Mouse (Mus musculus) hindbrain, embryonic 13.5 days (tissue): ENCODE results near the gene Myh3. TPM values are rescaled to one million over a fixed set of nuclear protein-coding genes. Genes with fewer than 3 reads are reported as not detected.

Experiments
- ATAC-seq: fragments of 200-750 bp; cut with Nextera tagmentation; 2 replicates; pipeline ENCODE4 v1.8.0; 2017; ENCODE audit warnings: moderate TSS enrichment; ENCODE audit not compliant: low FRiP score
- H3K27ac ChIP-seq: fragments of 300-500 bp; sonication (generic); 2 replicates; pipeline ENCODE4 v1.5.1; 2015; ENCODE audit warnings: inconsistent platforms, mild to moderate bottlenecking, moderate library complexity
- H3K27me3 ChIP-seq: fragments of 300-500 bp; sonication (generic); 2 replicates; pipeline ENCODE4 v1.6.1; 2015; ENCODE audit warnings: mild to moderate bottlenecking, inconsistent platforms
- H3K36me3 ChIP-seq: fragments of 300-500 bp; sonication (generic); 2 replicates; pipeline ENCODE4 v1.6.1; 2015; ENCODE audit warnings: mild to moderate bottlenecking, inconsistent platforms
- H3K4me1 ChIP-seq: fragments of 300-500 bp; sonication (generic); replicated peaks from 2 replicates; pipeline ENCODE4 v1.6.1; 2015; ENCODE audit warnings: inconsistent platforms
- H3K4me2 ChIP-seq: fragments of 300-500 bp; sonication (generic); 2 replicates; pipeline ENCODE4 v1.6.1; 2015; ENCODE audit warnings: inconsistent platforms, mild to moderate bottlenecking, moderate library complexity
- H3K4me3 ChIP-seq: fragments of 300-500 bp; sonication (generic); 2 replicates; pipeline ENCODE4 v1.5.1; 2015; ENCODE audit warnings: mild to moderate bottlenecking, inconsistent platforms
- H3K9ac ChIP-seq: fragments of 300-500 bp; sonication (generic); 2 replicates; pipeline ENCODE4 v1.6.1; 2015; ENCODE audit warnings: mild to moderate bottlenecking, inconsistent platforms
- H3K9me3 ChIP-seq: fragments of 300-500 bp; sonication (generic); 2 replicates; pipeline ENCODE4 v1.6.1; 2016; ENCODE audit warnings: inconsistent platforms
- WGBS: fragments of 180-500 bp; shearing (Covaris S2); methylation state at CpG from one replicate; pipeline ENCODE4 v1.1.7; 2015; 5-methylcytosine and 5-hydroxymethylcytosine counted together
- polyA plus RNA-seq: library from polyadenylated mRNA; unstranded; fragments of >200 nt; fragmentation: Nextera tagmentation; extraction: Ambion mirVana; gene quantifications from 2 replicates; pipeline ENCODE4 v1.2.1, GENCODE M21; 2015

Myh3 gene
- polyA plus RNA-seq, 1 experiment from 2014 or later = 1.8 TPM

- Histone ChIP-seq H3K4me1 (peaks cover 25% of the 10 kb centered on the region), H3K4me2 (peak overlapping the region; percentile 75), H3K4me3 (peak overlapping the region; percentile 100), H3K9me3 (no peaks in the 10 kb centered on the region), H3K36me3 (peaks cover 34% of the 10 kb centered on the region), H3K9ac (peak overlapping the region; percentile 89), H3K27ac (peak overlapping the region; percentile 88), H3K27me3 (no peaks in the 10 kb centered on the region)
- peak; percentile 69 for ATAC-seq
- WGBS = 11% methylated on average over 16 of the region's 16 CpGs
These were observed 26.3 kb upstream of the Myh3 start for GRCm38 (mm10) chr11:67051676-67052320.

DNA sequence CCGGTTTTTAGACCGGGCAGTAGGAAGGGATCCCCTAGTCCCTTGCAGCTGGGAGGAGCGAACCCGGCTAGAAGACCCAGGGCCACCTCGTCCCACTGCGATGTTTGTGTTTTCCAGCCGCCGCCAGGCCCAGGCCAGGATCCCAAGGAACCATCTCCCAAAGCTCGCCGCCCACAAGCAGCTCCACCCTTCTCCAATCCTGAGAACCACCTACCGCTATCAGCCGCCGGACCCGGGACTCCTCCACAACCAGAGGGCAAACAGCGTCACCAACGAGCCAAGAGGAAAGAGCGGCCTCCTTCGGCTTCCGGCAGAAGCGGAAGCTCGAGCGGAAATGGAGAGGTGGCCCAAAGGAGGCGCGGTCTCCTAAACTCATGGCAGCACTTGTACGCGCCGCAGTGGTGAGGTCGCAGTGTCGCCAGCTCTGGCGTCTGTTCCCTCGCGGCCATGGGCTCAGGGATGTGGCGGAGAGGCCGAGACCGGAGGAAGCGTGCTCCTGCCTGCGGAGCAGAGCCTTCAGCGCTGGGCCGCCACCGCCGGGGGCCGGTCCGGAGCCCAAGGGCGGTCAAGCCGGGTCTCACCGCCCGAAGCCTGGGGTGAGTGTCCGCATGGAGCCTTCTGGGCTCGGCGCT is 25.7 kb upstream of the Myh3 start, which contains the start of the genes Adprm and Sco1:
Adprm (minus strand) TSS at position 274 of the 632 bp plus-strand sequence.
Sco1 (plus strand) TSS at position 350 of the 632 bp plus-strand sequence.
- Histone ChIP-seq H3K9ac (peak within 1 kb of the TSS; percentile 89), H3K27ac (peak within 1 kb of the TSS; percentile 88), H3K36me3 (peaks cover 39% of the 10 kb centered on the region), H3K4me2 (peak within 1 kb of the TSS; percentile 75), H3K27me3 (no peaks in the 10 kb centered on the region), H3K4me3 (peak within 1 kb of the TSS; percentile 100), H3K9me3 (no peaks in the 10 kb centered on the region), H3K4me1 (peaks cover 25% of the 10 kb centered on the region)
- WGBS = under 1% methylated on average over 50 of the region's 50 CpGs
- ATAC-seq = peak; percentile 95

DNA sequence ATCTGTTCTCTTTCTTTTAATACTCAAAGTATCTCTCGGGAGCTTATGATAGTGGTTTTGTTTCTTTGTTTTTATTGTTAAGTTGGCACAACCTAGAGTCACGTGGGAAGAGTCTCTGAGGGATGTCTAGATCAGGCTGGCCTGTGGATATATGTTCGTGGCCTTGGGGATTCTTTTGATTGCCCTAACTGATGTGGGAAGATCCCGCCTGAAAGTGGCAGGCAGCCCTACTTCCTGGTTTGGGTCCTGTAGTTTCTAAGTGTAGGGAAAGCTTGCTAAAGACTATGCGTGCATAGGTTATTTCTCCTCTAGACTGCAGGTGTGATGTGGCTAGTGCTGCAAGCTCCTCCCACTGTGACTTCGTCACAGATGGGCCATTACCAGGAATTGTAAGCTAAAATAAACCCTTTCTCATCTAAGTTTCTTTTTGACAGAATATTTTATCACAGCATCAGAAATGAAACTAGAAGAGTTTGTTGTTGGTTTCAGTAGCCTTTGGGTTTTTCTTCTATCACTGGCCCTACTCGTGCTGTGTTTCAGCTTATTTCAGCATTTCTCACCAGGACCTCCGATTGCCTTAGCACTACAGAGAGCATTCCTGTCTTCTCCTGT is 23.2 kb upstream of the Myh3 start:
- no peak overlapping the region for H3K4me2 ChIP-seq
- no peak overlapping the region for H3K9ac ChIP-seq
- H3K4me3 ChIP-seq = no peak overlapping the region
- no peaks in the 10 kb centered on the region for H3K9me3 ChIP-seq
- peaks cover 49% of the 10 kb centered on the region for H3K36me3 ChIP-seq
- 91% methylated on average over 8 of the region's 8 CpGs for WGBS
- ATAC-seq = no peak
- H3K27ac ChIP-seq = no peak overlapping the region
- H3K4me1 ChIP-seq = peaks cover 25% of the 10 kb centered on the region
- H3K27me3 ChIP-seq = no peaks in the 10 kb centered on the region

DNA sequence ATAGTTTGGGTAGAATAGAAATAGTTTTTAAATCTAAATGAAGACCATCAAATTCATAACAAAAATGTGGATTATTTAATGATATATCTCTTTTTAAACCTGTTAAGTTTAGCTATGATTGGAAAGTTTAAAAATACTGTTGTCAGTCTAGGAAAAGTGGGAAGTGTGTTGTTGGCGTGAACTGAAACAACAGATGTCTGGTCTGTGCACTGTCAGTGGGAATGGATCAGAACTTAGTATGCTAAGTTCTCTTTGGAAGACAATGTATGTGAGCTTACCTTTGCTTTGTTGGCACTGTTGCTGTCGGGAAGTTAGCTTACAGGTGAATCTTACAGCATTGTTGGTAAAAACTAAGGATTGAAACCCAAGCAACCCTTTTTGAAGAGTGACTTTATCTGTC is 16.8 kb upstream of the Myh3 start:
- Histone ChIP-seq H3K4me1 (no peaks in the 10 kb centered on the region), H3K9ac (no peak overlapping the region), H3K4me2 (no peak overlapping the region), H3K27me3 (no peaks in the 10 kb centered on the region), H3K4me3 (no peak overlapping the region), H3K36me3 (peaks cover 88% of the 10 kb centered on the region), H3K9me3 (no peaks in the 10 kb centered on the region), H3K27ac (no peak overlapping the region)
- WGBS = 91% methylated on average over 2 of the region's 2 CpGs
- ATAC-seq = no peak

DNA sequence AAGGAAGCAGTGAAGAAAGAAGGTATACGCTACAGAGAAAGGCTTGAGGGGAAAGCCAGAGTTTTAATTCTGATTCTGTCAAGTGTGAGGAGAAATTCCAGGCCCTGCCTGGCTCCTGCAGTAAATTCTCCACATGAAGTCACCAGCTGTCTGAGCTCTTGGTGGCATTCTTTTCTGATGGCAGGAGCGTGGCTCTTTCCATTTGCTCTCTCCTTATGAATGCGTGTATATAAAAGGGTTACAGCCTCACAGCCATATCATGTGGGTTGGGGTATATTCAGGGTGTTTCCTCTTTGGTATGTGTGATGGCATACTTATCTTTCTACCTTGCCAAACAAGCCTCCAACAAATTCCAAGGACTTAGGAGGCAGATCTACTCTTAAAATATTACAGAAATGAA is 15.4 kb upstream of the Myh3 start:
- Histone ChIP-seq H3K36me3 (peaks cover 83% of the 10 kb centered on the region), H3K27me3 (no peaks in the 10 kb centered on the region), H3K27ac (no peak overlapping the region), H3K4me3 (no peak overlapping the region), H3K9ac (no peak overlapping the region), H3K4me1 (no peaks in the 10 kb centered on the region), H3K9me3 (no peaks in the 10 kb centered on the region), H3K4me2 (no peak overlapping the region)
- no peak for ATAC-seq
- WGBS = 97% methylated on average over 3 of the region's 3 CpGs

- H3K4me2 ChIP-seq = no peak overlapping the region
- H3K27me3 ChIP-seq = no peaks in the 10 kb centered on the region
- no peak for ATAC-seq
- H3K4me1 ChIP-seq = no peaks in the 10 kb centered on the region
- H3K36me3 ChIP-seq = peaks cover 45% of the 10 kb centered on the region
- no peak overlapping the region for H3K27ac ChIP-seq
- H3K9ac ChIP-seq = no peak overlapping the region
- H3K9me3 ChIP-seq = no peaks in the 10 kb centered on the region
- 90% methylated on average over 3 of the region's 3 CpGs for WGBS
- no peak overlapping the region for H3K4me3 ChIP-seq
These were observed 10.4 kb upstream of the Myh3 start for GRCm38 (mm10) chr11:67067741-67068140.

DNA sequence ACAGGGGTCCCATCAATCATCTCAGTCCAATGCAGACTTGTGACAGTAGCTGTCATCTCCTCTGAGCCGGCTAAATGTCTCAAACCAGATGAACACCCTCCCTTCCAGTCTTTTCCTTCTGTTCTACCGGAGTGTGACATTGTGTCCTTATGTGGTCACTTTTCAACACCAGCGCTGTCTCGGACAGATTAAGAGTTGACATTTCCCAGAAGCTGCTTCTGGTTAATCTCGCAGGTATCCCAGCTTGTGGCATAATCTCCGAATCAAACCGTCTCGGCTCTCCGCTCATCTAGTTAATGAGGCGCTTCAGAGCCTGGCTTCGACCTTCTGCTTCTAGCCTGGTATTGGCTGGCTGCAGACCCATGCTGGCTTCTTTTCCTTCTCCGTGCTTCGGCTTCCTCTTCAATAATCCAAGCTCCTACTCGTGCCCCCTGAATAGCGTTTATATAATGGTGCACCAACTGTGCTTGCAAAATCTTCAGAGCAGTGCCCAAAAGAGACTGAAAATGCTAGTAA is 5.4 kb upstream of the Myh3 start:
- ATAC-seq = 0 out of 2 replicates have a peak, but pooled peaks have one; percentile 7
- Histone ChIP-seq H3K9ac (no peak overlapping the region), H3K36me3 (peaks cover 1% of the 10 kb centered on the region; the same call in 1 of the 2 replicates), H3K27ac (no peak overlapping the region), H3K4me1 (0 out of 2 replicates have a peak, but pooled peaks cover 3% of the 10 kb centered on the region), H3K27me3 (no peaks in the 10 kb centered on the region), H3K9me3 (no peaks in the 10 kb centered on the region), H3K4me3 (no peak overlapping the region), H3K4me2 (no peak overlapping the region)
- 63% methylated on average over 15 of the region's 15 CpGs for WGBS

GRCm38 (mm10) chr11:67075036-67075435 is 3.1 kb upstream of the Myh3 start:
- no peak overlapping the region for H3K4me2 ChIP-seq
- no peak overlapping the region for H3K4me3 ChIP-seq
- H3K9ac ChIP-seq = no peak overlapping the region
- H3K27ac ChIP-seq = no peak overlapping the region
- ATAC-seq = no peak
- H3K27me3 ChIP-seq = no peaks in the 10 kb centered on the region
- no peaks in the 10 kb centered on the region for H3K9me3 ChIP-seq
- no peaks in the 10 kb centered on the region for H3K36me3 ChIP-seq
- H3K4me1 ChIP-seq = peaks cover 8% of the 10 kb centered on the region
- WGBS = 33% methylated on average over 3 of the region's 3 CpGs

DNA sequence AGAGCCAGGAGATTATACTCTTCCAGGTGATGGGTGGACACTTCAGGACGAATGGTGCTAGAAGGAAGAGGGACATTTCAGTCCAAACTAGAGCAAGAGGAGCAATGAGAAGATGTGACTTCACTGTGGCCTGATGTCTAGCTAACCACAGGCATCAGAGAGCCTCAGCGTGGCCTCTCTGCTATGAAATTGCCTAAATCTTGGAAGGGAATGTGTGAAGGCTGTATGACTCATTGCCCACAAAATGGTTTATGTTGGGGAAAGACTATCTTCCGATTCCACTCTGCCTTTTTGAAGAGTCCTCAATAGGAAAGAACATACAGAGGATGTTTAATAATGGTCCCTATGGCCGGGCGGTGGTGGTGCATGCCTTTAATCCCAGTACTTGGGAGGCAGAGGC is 1.3 kb upstream of the Myh3 start:
- no peaks in the 10 kb centered on the region for H3K27me3 ChIP-seq
- H3K4me3 ChIP-seq = no peak overlapping the region
- WGBS = 87% methylated on average over 5 of the region's 5 CpGs
- no peak for ATAC-seq
- H3K4me2 ChIP-seq = no peak overlapping the region
- H3K9ac ChIP-seq = no peak overlapping the region
- no peak overlapping the region for H3K27ac ChIP-seq
- H3K9me3 ChIP-seq = no peaks in the 10 kb centered on the region
- peaks cover 18% of the 10 kb centered on the region for H3K4me1 ChIP-seq
- H3K36me3 ChIP-seq = no peaks in the 10 kb centered on the region

DNA sequence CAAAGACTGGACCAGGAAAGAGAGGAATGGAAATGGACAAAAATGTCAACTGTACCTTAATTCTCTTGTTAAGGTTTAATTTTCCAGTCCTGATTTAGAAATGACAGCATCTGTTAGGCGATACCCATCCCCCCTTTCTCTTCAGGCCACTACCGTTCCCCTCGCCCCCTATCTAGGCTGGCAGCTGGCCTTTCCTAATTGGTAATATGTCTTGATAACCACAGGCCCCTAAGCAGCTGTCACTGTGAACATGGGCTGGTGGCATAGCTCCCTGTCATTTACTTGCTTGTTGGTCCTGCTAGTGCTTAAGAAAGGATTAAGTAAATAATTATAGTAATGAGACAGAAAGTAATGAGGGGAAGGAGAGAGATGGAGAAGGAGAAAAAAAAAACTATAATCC is 665 bp upstream of the Myh3 start:
- H3K4me1 ChIP-seq = peaks cover 18% of the 10 kb centered on the region
- 44% methylated on average over 3 of the region's 3 CpGs for WGBS
- no peak overlapping the region for H3K9ac ChIP-seq
- H3K36me3 ChIP-seq = no peaks in the 10 kb centered on the region
- H3K9me3 ChIP-seq = no peaks in the 10 kb centered on the region
- H3K4me2 ChIP-seq = no peak overlapping the region
- ATAC-seq = no peak
- H3K27me3 ChIP-seq = 0 out of 2 replicates have a peak, but pooled peaks cover 3% of the 10 kb centered on the region
- no peak overlapping the region for H3K27ac ChIP-seq
- no peak overlapping the region for H3K4me3 ChIP-seq

- Histone ChIP-seq H3K4me3 (no peak overlapping the region), H3K9me3 (no peaks in the 10 kb centered on the region), H3K27me3 (peaks cover 16% of the 10 kb centered on the region), H3K36me3 (no peaks in the 10 kb centered on the region), H3K9ac (no peak overlapping the region), H3K4me1 (peaks cover 18% of the 10 kb centered on the region), H3K4me2 (no peak overlapping the region), H3K27ac (no peak overlapping the region)
- ATAC-seq = no peak
- WGBS = 92% methylated on average over 6 of the region's 6 CpGs
These were observed 788 bp downstream of the Myh3 start for GRCm38 (mm10) chr11:67078888-67079287.

DNA sequence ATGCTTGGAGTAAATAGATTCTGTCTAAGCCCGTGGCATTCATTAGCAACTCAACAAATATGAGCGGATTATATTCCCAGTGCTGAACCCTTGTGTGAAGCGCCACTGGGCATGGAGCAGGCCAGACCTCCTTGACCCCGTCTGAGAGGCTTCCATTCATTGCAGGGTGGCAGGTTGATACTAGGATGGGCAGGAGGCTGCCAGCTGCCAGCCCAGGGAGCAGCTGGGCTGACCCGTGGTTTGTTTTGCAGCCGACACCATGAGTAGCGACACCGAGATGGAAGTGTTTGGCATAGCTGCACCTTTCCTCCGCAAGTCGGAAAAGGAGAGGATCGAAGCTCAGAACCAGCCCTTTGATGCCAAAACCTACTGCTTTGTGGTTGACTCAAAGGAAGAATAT is 1.6 kb downstream of the Myh3 start:
- Histone ChIP-seq H3K9ac (no peak overlapping the region), H3K4me2 (0 out of 2 replicates have a peak overlapping the region, but pooled peaks have one; percentile 0), H3K27ac (no peak overlapping the region), H3K9me3 (no peaks in the 10 kb centered on the region), H3K36me3 (no peaks in the 10 kb centered on the region), H3K4me3 (no peak overlapping the region), H3K27me3 (peaks cover 24% of the 10 kb centered on the region), H3K4me1 (peaks cover 18% of the 10 kb centered on the region)
- 37% methylated on average over 11 of the region's 11 CpGs for WGBS
- ATAC-seq = no peak
